Comparison of ENCODE assay signal across 19 mouse cellular contexts in genomic region chr9:40796054-40796453, GRCm38 (mm10). TPM values are rescaled to one million over a fixed set of nuclear protein-coding genes. Genes with fewer than 3 reads are reported as not detected.
DNase-seq lines count a peak whose midpoint lies in the region; ATAC-seq and TF ChIP-seq lines count a peak whose summit lies in the region.
"Had no signal": no experiment of that assay in that cellular context is flagged by ENCODE, and none has a peak within 500 bp of the region (broad histone marks: within the 10 kb centered on the region; RNA-seq: fewer than 3 reads in every experiment).

No protein-coding gene starts in this region.

- no peak for ATAC-seq in heart, embryonic 16.5 days (replicated peaks; ENCODE audit: extremely low read depth, insufficient read depth, low FRiP score)
- ATAC-seq in lung, postnatal 0 days, result no peak
- ATAC-seq: forebrain, embryonic 15.5 days; inflammation-experienced regulatory T-cells, adult 6 months; midbrain, embryonic 15.5 days had no signal

- intact Hi-C loops in heart, adult 2 months (cut with DNase I), result no loop called here
- intact Hi-C loops in heart, postnatal 25 days (cut with DNase I), result no loop called here

- H3K4me2 ChIP-seq in heart, embryonic 16.5 days (ENCODE audit: low read depth, low read length), result no peak overlapping the region
- no peak overlapping the region for H3K4me2 ChIP-seq in lung, postnatal 0 days (replicated peaks; ENCODE audit: low read depth, low read length)
- H3K4me2 ChIP-seq: embryonic facial prominence, embryonic 13.5 days; forebrain, embryonic 15.5 days; hindbrain, embryonic 13.5 days; midbrain, embryonic 15.5 days had no signal

- TF ChIP-seq CTCF in heart, adult 2 months (IDR thresholded peaks at IDR 0.05), result no peak
- TF ChIP-seq CTCF in lung, postnatal 0 days (IDR thresholded peaks at IDR 0.05), result no peak

- H3K27me3 ChIP-seq in heart, adult 2 months (ENCODE audit: control insufficient read depth, insufficient read depth, low read length), result no peaks in the 10 kb centered on the region
- no peaks in the 10 kb centered on the region for H3K27me3 ChIP-seq in heart, embryonic 16.5 days (ENCODE audit: control insufficient read depth, insufficient read depth, low read length)
- H3K27me3 ChIP-seq in lung, postnatal 0 days (replicated peaks; ENCODE audit: insufficient read depth, low read length), result no peaks in the 10 kb centered on the region
- H3K27me3 ChIP-seq: CH12.LX; embryonic facial prominence, embryonic 13.5 days; forebrain, embryonic 15.5 days; hindbrain, embryonic 13.5 days; midbrain, embryonic 15.5 days had no signal

- H3K36me3 ChIP-seq in heart, adult 2 months (ENCODE audit: control insufficient read depth, insufficient read depth, low read length), result peaks cover 2% of the 10 kb centered on the region; the same call in 1 of the 2 replicates
- no peaks in the 10 kb centered on the region for H3K36me3 ChIP-seq in heart, embryonic 16.5 days (ENCODE audit: control insufficient read depth, insufficient read depth)
- no peaks in the 10 kb centered on the region for H3K36me3 ChIP-seq in lung, postnatal 0 days (ENCODE audit: insufficient read depth, low read length)
- H3K36me3 ChIP-seq: embryonic facial prominence, embryonic 13.5 days; forebrain, embryonic 15.5 days; hindbrain, embryonic 13.5 days; midbrain, embryonic 15.5 days had no signal

- H3K9ac ChIP-seq in heart, adult 2 months (ENCODE audit: low read depth, low read length), result no peak overlapping the region
- no peak overlapping the region for H3K9ac ChIP-seq in heart, embryonic 16.5 days (ENCODE audit: low read length)
- no peak overlapping the region for H3K9ac ChIP-seq in lung, postnatal 0 days (replicated peaks; ENCODE audit: low read depth)
- H3K9ac ChIP-seq: embryonic facial prominence, embryonic 13.5 days; forebrain, embryonic 15.5 days; hindbrain, embryonic 13.5 days; liver, embryonic 14.5 days; midbrain, embryonic 15.5 days had no signal

- TF ChIP-seq EP300 in heart, adult 2 months (IDR thresholded peaks at IDR 0.05; ENCODE audit: insufficient read depth, low read depth, low read length), result no peak
- TF ChIP-seq EP300 in lung, postnatal 0 days (IDR thresholded peaks at IDR 0.05), result peak; percentile 55; the same call in 1 of the 2 replicates

- no peaks in the 10 kb centered on the region for H3K79me2 ChIP-seq in heart, adult 2 months (replicated peaks; ENCODE audit: control insufficient read depth, insufficient read depth, low read length)

- no peak overlapping the region for H3K4me3 ChIP-seq in heart, adult 2 months
- no peak overlapping the region for H3K4me3 ChIP-seq in heart, embryonic 16.5 days (ENCODE audit: low read length)
- H3K4me3 ChIP-seq in lung, postnatal 0 days (ENCODE audit: low read depth, low read length), result no peak overlapping the region
- H3K4me3 ChIP-seq: embryonic facial prominence, embryonic 13.5 days; forebrain, embryonic 15.5 days; hindbrain, embryonic 13.5 days; midbrain, embryonic 15.5 days; myocyte had no signal

- no peaks in the 10 kb centered on the region for H3K9me3 ChIP-seq in heart, embryonic 16.5 days (replicated peaks; ENCODE audit: control insufficient read depth, low read length)
- no peaks in the 10 kb centered on the region for H3K9me3 ChIP-seq in lung, postnatal 0 days (ENCODE audit: low read length)
- H3K9me3 ChIP-seq: embryonic facial prominence, embryonic 13.5 days; forebrain, embryonic 15.5 days; hindbrain, embryonic 13.5 days; midbrain, embryonic 15.5 days had no signal

- WGBS in heart, adult 2 months, result 29% methylated on average over 4 of the region's 4 CpGs
- 43% methylated on average over 4 of the region's 4 CpGs for WGBS in heart, embryonic 16.5 days
- WGBS in lung, postnatal 0 days, result 54% methylated on average over 4 of the region's 4 CpGs

- DNase-seq in heart, adult 2 months, result no peak
- no peak for DNase-seq in heart, postnatal 25 days (ENCODE audit: low spot score)
- DNase-seq in heart, adult 11 months, result no peak
- no peak for DNase-seq in lung, postnatal 0 days (ENCODE audit: low spot score)
- DNase-seq in lung, postnatal 10 days, result no peak
- DNase-seq in frontal cortex, postnatal 10 days (ENCODE audit: low spot score in 2 of 2), result no peak
- DNase-seq: cerebellum, adult 9-11 months; right cerebral cortex, postnatal 14 days; spleen, adult 18-20 months; thymus, postnatal 36 days had no signal

- H3K27ac ChIP-seq in heart, adult 2 months, result peak overlapping the region; percentile 52
- H3K27ac ChIP-seq in heart, embryonic 16.5 days (ENCODE audit: low read length), result peak overlapping the region; percentile 52; the same call in 1 of the 2 replicates
- H3K27ac ChIP-seq in lung, postnatal 0 days (ENCODE audit: low read length), result no peak overlapping the region
- H3K27ac ChIP-seq: embryonic facial prominence, embryonic 13.5 days; forebrain, embryonic 15.5 days; hindbrain, embryonic 13.5 days; liver, embryonic 14.5 days; midbrain, embryonic 15.5 days had no signal

- TF ChIP-seq POLR2A in heart, adult 2 months (IDR thresholded peaks at IDR 0.05; ENCODE audit: insufficient read depth, low read depth, low read length), result no peak

- H3K4me1 ChIP-seq in heart, adult 2 months (ENCODE audit: control insufficient read depth, insufficient read depth, low read length), result peaks cover 7% of the 10 kb centered on the region
- H3K4me1 ChIP-seq in heart, embryonic 16.5 days (ENCODE audit: control insufficient read depth, insufficient read depth, low read length), result peaks cover 25% of the 10 kb centered on the region
- H3K4me1 ChIP-seq in lung, postnatal 0 days (ENCODE audit: insufficient read depth, low read depth, low read length), result peaks cover 8% of the 10 kb centered on the region; the same call in 1 of the 2 replicates

RNA-seq across cellular contexts. Expression of gene Hspa8, which starts 4.7 kb away (rescaled TPM):
- 1,000 to 10,000 TPM; 1,540 to 1,554 TPM for total RNA-seq in heart, adult 2 months (2021)
- 2,007 and 3,319 TPM in 2 replicates for polyA plus RNA-seq in heart, adult 2 months (2012; rRNA removed)
- 1,000 to 10,000 TPM; 1,172 to 1,478 TPM for total RNA-seq in heart, postnatal 25 days (2021)
- 2,017 and 2,064 TPM in 2 replicates for polyA plus RNA-seq in heart, embryonic 16.5 days (2015; fragmentation: Nextera tagmentation; extraction: Ambion mirVana)
- polyA plus RNA-seq in lung, postnatal 0 days (2015; fragmentation: Nextera tagmentation; extraction: Ambion mirVana), result 956 and 1,427 TPM in 2 replicates
